Mouse (Mus musculus) erythroblast, adult 5-6 weeks (primary cell): ENCODE results near the gene Rln3. TPM values are rescaled to one million over a fixed set of nuclear protein-coding genes. Genes with fewer than 3 reads are reported as not detected.
A peak's percentile ranks its signal among the peaks of the same experiment; 100 is the strongest.

Source experiments
- ATAC-seq: replicated peaks from 2 replicates; pipeline ENCODE4 v1.8.0; 2016; ENCODE audit warnings: moderate number of reproducible peaks, mild to moderate bottlenecking, moderate TSS enrichment, inconsistent platforms; ENCODE audit not compliant: poor library complexity, low FRiP score, severe bottlenecking
- total RNA-seq, 2 experiments: library from RNA; stranded (forward) in 1 of 2; stranded (reverse) in 1 of 2; fragments of 150-400 nt in 1 of 2; fragments of 200-764, 138-1000 nt in 1 of 2; gene quantifications; 2 replicates each; pipeline versions ENCODE4 v1.2.3 to v1.2.4; 2015 to 2017; ENCODE audit warnings: low replicate concordance in 2 of 2

The Rln3 gene
- total RNA-seq, 2 experiments from 2014 or later, result not detected

DNA sequence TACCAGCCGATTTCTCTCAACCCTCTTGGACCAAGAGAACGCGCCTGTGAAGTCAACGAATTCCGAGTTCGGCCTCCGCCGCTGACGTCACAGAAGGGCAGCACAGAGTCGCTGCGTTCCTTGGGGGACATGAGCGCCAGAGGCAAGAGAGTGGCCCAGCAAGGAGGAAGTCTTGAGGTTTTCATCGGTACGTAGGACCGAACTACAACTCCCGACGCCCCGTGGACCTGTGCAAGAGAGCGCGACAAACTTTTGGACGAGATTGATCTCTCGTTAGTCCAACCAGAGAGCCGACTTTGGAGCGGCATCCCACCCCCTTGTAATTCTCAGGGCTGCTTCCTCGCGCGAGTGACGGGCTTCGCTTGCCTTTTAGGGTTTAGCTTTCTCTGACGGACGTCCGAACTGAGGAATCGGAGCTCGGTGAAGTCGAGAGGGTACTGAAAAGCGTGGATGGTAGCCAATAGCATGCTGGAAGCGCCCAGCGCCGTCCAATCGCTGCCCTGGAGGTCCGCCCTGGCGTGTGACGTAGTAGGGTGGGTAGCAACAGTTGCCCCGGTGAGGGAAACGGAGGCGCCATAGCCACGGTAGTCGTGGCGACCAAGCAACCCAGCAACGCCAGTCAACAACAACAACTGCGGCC is 21.6 kb upstream of the Rln3 start, which contains the start of gene Rfx1:
Gene Rfx1, plus strand, starts transcription at position 544 of the 640 bp plus-strand sequence.
- peak; percentile 92 for ATAC-seq

GRCm38 (mm10) chr8:84065457-84066072 is 20.8 kb upstream of the Rln3 start:
- no peak for ATAC-seq

- ATAC-seq, result no peak
Observed at GRCm38 (mm10) chr8:84065037-84065436, 20.2 kb upstream of the Rln3 start, which contains the start of gene Gm10643. Gene Gm10643, minus strand, starts transcription at chr8:84065137.

GRCm38 (mm10) chr8:84063861-84064610 is 19.2 kb upstream of the Rln3 start:
- ATAC-seq, result no peak

- no peak for ATAC-seq
Observed at GRCm38 (mm10) chr8:84060245-84060644, 15.4 kb upstream of the Rln3 start.

GRCm38 (mm10) chr8:84059226-84059625 is 14.4 kb upstream of the Rln3 start:
- ATAC-seq, result no peak

DNA sequence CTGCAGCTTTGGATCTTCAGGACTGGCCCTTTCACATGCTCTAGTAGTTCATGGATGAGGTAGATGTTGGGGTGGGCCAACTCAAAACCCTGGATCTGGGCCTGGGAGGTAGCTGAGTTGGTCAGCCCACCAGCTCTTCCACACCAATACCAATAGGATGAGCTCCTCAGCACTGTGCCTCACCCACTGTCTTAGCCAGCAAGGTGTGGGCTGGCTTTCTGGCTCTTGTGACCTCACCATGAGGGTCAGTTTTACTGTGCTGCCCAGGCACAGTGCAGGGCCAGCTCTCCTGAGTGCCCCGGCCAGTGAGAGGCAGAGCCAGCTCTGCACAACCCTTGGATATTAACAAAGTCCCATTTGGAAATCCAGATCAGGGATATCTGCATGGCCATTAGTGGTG is 13.0 kb upstream of the Rln3 start:
- no peak for ATAC-seq

- ATAC-seq, result no peak
Observed at GRCm38 (mm10) chr8:84053229-84053628, 8.4 kb upstream of the Rln3 start.

GRCm38 (mm10) chr8:84052746-84053145 is 7.9 kb upstream of the Rln3 start:
- ATAC-seq, result 0 out of 2 replicates have a peak, but pooled peaks have one; percentile 37

GRCm38 (mm10) chr8:84048171-84048570 is 3.4 kb upstream of the Rln3 start:
- ATAC-seq, result no peak

- ATAC-seq, result no peak
Observed at GRCm38 (mm10) chr8:84046505-84046904, 1.7 kb upstream of the Rln3 start.

DNA sequence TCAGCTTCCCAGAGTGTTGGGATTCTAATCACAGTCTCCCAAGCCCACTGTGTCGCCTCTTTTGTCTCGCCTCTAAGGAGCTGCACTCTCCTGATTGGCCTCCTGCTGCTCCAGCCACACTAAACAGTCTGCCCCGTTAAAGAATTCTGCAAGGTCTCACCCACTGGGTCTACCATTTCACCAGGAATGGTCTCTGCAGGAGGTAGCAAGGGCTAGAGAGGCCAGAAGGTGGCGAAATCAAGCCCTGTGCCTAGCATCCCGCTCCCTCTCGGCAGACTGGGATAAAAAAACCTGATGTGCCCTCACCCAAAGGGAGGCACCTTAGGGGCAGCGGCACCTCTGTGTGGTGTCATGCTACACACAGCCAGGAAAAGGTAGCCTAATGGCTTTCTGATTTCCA is 697 bp downstream of the Rln3 start:
- ATAC-seq, result no peak

DNA sequence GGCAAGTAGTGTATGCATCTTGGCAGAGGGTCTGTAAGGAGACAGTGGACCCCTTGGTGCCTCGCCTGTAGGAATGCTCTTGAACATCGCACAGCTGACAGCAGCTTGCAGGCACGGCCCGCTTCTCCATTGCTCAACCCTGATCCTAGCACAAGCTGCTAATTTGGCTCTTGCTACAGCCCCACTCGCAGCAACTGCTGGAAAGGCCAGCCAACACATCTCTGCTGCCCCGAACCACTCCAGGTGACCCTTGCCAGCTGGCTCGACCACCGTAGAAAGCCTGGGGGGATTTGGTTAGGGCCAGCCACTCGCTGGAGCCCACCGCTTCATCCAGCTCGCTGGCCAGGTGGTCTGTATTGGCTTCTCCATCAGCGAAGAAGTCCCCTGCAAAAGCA is 1.9 kb downstream of the Rln3 start:
- ATAC-seq, result no peak

GRCm38 (mm10) chr8:84042066-84042947 is 2.5 kb downstream of the Rln3 start, which contains the start of gene Il27ra:
Gene Il27ra, minus strand, starts transcription at chr8:84042589.
- peak; percentile 67; the same call in 1 of the 2 replicates for ATAC-seq

DNA sequence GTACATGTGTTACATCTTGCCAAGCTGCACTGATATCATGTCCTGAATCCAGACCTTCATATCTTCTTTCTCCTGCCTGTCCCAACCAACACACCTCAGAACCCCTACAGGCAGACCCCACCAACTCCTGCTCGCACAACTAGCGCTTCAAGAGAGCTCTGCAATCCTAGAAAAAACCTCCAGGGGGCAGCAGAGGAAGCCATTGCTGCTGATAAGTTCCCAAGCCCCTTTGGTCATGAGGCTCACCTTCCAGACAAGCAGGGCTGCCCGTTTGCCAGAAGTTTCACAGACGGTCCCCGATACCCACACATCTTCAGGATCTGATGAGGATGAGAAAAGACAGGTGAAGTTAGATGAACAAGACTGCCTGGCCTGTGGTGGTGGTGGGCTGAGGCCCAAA is 5.8 kb downstream of the Rln3 start:
- ATAC-seq, result peak; percentile 49; the same call in 1 of the 2 replicates

DNA sequence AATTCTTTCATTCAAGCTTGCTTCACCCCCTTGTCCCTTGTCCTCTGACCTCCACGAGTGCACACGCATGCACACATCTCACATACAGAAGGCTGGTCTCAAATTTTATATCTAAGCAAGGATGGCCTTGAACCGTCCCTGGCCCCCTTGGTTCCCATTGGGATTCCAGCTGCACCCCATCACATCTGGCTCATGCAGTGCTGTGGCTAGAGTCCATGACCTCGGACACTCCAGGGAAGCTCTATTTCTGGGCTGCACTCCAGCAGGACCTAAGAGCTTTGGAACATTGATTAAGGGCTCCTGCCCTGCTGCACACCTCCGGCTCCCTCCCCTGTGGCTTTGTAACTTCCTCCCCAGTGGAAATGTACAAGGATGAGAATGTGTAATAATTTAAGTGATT is 6.8 kb downstream of the Rln3 start:
- no peak for ATAC-seq

GRCm38 (mm10) chr8:84032777-84033176 is 12.0 kb downstream of the Rln3 start:
- no peak for ATAC-seq

DNA sequence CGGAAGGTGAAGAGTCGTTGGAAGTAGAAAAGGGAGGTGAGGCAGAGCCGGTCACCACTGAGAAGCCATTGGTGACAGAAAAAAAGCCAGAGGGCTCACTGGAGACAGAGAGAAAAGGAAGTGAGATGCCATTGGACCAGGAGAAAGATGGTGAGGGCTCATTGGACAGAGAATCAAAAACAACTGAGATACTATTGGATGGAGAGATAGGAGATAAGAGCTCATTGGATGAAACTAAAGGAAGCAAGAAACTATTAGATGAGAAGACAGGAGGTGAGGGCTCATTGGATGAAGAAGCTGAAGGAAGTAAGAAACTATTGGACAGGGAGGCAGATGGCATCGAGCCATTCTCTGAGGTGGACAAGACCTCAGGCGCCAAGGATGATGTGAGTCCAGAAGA is 15.5 kb downstream of the Rln3 start:
- ATAC-seq, result no peak

GRCm38 (mm10) chr8:84027449-84027848 is 17.4 kb downstream of the Rln3 start:
- no peak for ATAC-seq

- ATAC-seq, result no peak
Observed at GRCm38 (mm10) chr8:84025863-84026262, 18.9 kb downstream of the Rln3 start.
